In genomic region chr16:95131815-95132214, GRCm38 (mm10) we compare ENCODE assay signal across 22 mouse cellular contexts.
DNase-seq lines count a peak whose midpoint lies in the region; ATAC-seq and TF ChIP-seq lines count a peak whose summit lies in the region.
"Had no signal": no experiment of that assay in that cellular context is flagged by ENCODE, and none has a peak within 500 bp of the region (broad histone marks: within the 10 kb centered on the region; RNA-seq: fewer than 3 reads in every experiment).

No protein-coding gene starts in this region.

- H3K4me2 ChIP-seq in forebrain, embryonic 11.5 days (ENCODE audit: low read depth, low read length, severe bottlenecking): no peak overlapping the region
- H3K4me2 ChIP-seq in forebrain, postnatal 0 days (ENCODE audit: low read depth): no peak overlapping the region
- H3K4me2 ChIP-seq: heart, embryonic 11.5 days; neural tube, embryonic 12.5 days had no signal

- no peak for TF ChIP-seq CTCF in brain, embryonic 14.5 days (IDR thresholded peaks at IDR 0.05; ENCODE audit: borderline replicate concordance, extremely low read depth, insufficient read depth, insufficient read length)
- TF ChIP-seq CTCF in forebrain, postnatal 0 days (IDR thresholded peaks at IDR 0.05; ENCODE audit: low read depth): no peak

- no peak for DNase-seq in forebrain, embryonic 10.5 days (ENCODE audit: extremely low spot score, low spot score)
- DNase-seq in forebrain, embryonic 11.5 days (ENCODE audit: low spot score): no peak
- peak; percentile 60 for DNase-seq in layer of hippocampus, adult 9-11 months
- DNase-seq in layer of hippocampus, adult 8-10 months (ENCODE audit: low spot score in 2 of 2): no peak
- peak; percentile 64 for DNase-seq in brain, embryonic 14.5 days (ENCODE audit: low read depth)
- DNase-seq in forebrain, postnatal 0 days: no peak
- no peak for DNase-seq in kidney, adult 18-20 months
- no peak for DNase-seq in left cerebral cortex, adult 18-20 months (ENCODE audit: low spot score in 2 of 2)
- DNase-seq: adrenal gland, postnatal 10 days; cerebellum, adult 11-12 months; cerebellum, postnatal 25 days; heart, postnatal 10 days; kidney, adult 2 months; kidney, postnatal 10 days; layer of hippocampus, postnatal 36 days; left cerebral cortex, postnatal 4 days; liver; right cerebral cortex, postnatal 14 days had no signal

- no peak overlapping the region for H3K4me3 ChIP-seq in forebrain, embryonic 10.5 days
- no peak overlapping the region for H3K4me3 ChIP-seq in forebrain, embryonic 11.5 days (ENCODE audit: low read depth, low read length)
- no peak overlapping the region for H3K4me3 ChIP-seq in forebrain, postnatal 0 days (ENCODE audit: low read depth, low read length)
- H3K4me3 ChIP-seq: neural tube, embryonic 12.5 days had no signal

- no peak overlapping the region for H3K9ac ChIP-seq in forebrain, embryonic 11.5 days (ENCODE audit: low read length)
- no peak overlapping the region for H3K9ac ChIP-seq in forebrain, postnatal 0 days
- H3K9ac ChIP-seq: neural tube, embryonic 12.5 days had no signal

- peak overlapping the region; percentile 49 for H3K27ac ChIP-seq in forebrain, embryonic 10.5 days
- H3K27ac ChIP-seq in forebrain, embryonic 11.5 days (ENCODE audit: low read depth, low read length): no peak overlapping the region
- H3K27ac ChIP-seq in forebrain, postnatal 0 days (ENCODE audit: low read depth, low read length): no peak overlapping the region
- H3K27ac ChIP-seq: neural tube, embryonic 12.5 days had no signal

- no peak for ATAC-seq in forebrain, embryonic 11.5 days (replicated peaks; ENCODE audit: low FRiP score)
- ATAC-seq in forebrain, postnatal 0 days: peak; percentile 34; the same call in 1 of the 2 replicates
- ATAC-seq: lung, postnatal 0 days; Patski had no signal

- no peaks in the 10 kb centered on the region for H3K36me3 ChIP-seq in forebrain, embryonic 10.5 days (replicated peaks)
- H3K36me3 ChIP-seq in forebrain, embryonic 11.5 days (ENCODE audit: control insufficient read depth, insufficient read depth, low read length): no peaks in the 10 kb centered on the region
- H3K36me3 ChIP-seq in forebrain, postnatal 0 days (ENCODE audit: insufficient read depth): no peaks in the 10 kb centered on the region
- H3K36me3 ChIP-seq: neural tube, embryonic 12.5 days had no signal

- H3K4me1 ChIP-seq in forebrain, embryonic 10.5 days: peaks cover 17% of the 10 kb centered on the region
- peaks cover 2% of the 10 kb centered on the region; the same call in 1 of the 2 replicates for H3K4me1 ChIP-seq in forebrain, embryonic 11.5 days (replicated peaks; ENCODE audit: control insufficient read depth, insufficient read depth, low read length)
- no peaks in the 10 kb centered on the region for H3K4me1 ChIP-seq in forebrain, postnatal 0 days (ENCODE audit: insufficient read depth)

- TF ChIP-seq POLR2A in brain, embryonic 14.5 days (IDR thresholded peaks at IDR 0.05; ENCODE audit: borderline replicate concordance, extremely low read depth, insufficient read depth, insufficient read length, poor library complexity, severe bottlenecking): no peak

- H3K27me3 ChIP-seq in forebrain, embryonic 10.5 days (ENCODE audit: poor library complexity, severe bottlenecking): no peaks in the 10 kb centered on the region
- no peaks in the 10 kb centered on the region for H3K27me3 ChIP-seq in forebrain, embryonic 11.5 days (ENCODE audit: control insufficient read depth, insufficient read depth, low read length)
- no peaks in the 10 kb centered on the region; the same call in 1 of the 2 replicates for H3K27me3 ChIP-seq in forebrain, postnatal 0 days (ENCODE audit: insufficient read depth, low read length)
- H3K27me3 ChIP-seq: neural tube, embryonic 12.5 days; Patski had no signal

- H3K9me3 ChIP-seq in forebrain, embryonic 10.5 days: no peaks in the 10 kb centered on the region
- no peaks in the 10 kb centered on the region for H3K9me3 ChIP-seq in forebrain, embryonic 11.5 days (ENCODE audit: control insufficient read depth, low read length)
- H3K9me3 ChIP-seq in forebrain, postnatal 0 days (ENCODE audit: low read length): no peaks in the 10 kb centered on the region
- H3K9me3 ChIP-seq: neural tube, embryonic 12.5 days had no signal

- 56% methylated on average over 5 of the region's 5 CpGs for WGBS in forebrain, embryonic 10.5 days
- 34% methylated on average over 5 of the region's 5 CpGs for WGBS in forebrain, embryonic 11.5 days
- WGBS in forebrain, postnatal 0 days: 22% methylated on average over 5 of the region's 5 CpGs

Comparison
In these comparisons a context has a peak if more than half of its experiments do, and no peak if none do; other contexts are left out.
1. DNase-seq: peak in layer of hippocampus, adult 9-11 months (single experiment) and brain, embryonic 14.5 days (single experiment); none in forebrain, embryonic 10.5 days (single experiment), forebrain, embryonic 11.5 days (single experiment), layer of hippocampus, adult 8-10 months (0 of 2), forebrain, postnatal 0 days (single experiment), kidney, adult 18-20 months (single experiment) and left cerebral cortex, adult 18-20 months (0 of 2).